Mouse (Mus musculus): Measurements from ENCODE around the gene Rps6.

- TF ChIP-seq POLR2A (IDR thresholded peaks at IDR 0.05; ENCODE audit: control insufficient read depth in 1 of 2, insufficient read depth in 1 of 2, low read depth in 1 of 2, low read length in 2 of 2, poor library complexity in 1 of 2), result no peak
- no peak for TF ChIP-seq ELF1 (IDR thresholded peaks at IDR 0.05; ENCODE audit: low read depth, low read length)
- no peak for TF ChIP-seq GABPA (IDR thresholded peaks at IDR 0.05; ENCODE audit: low read depth, low read length)
- TF ChIP-seq ZNF384 (IDR thresholded peaks at IDR 0.05; ENCODE audit: low read depth, low read length), result no peak
Measured at GRCm38 (mm10) chr4:86898791-86899474, 41.7 kb upstream of the Rps6 start.

Measured in MEL (cell line).